Mouse (Mus musculus): ENCODE measurements around the gene Grap2.

The Grap2 gene

GRCm38 (mm10) chr15:80599843-80600242, 27.4 kb downstream of the Grap2 start:
- DNase-seq (ENCODE audit: low spot score in 2 of 2), result no peak

DNA sequence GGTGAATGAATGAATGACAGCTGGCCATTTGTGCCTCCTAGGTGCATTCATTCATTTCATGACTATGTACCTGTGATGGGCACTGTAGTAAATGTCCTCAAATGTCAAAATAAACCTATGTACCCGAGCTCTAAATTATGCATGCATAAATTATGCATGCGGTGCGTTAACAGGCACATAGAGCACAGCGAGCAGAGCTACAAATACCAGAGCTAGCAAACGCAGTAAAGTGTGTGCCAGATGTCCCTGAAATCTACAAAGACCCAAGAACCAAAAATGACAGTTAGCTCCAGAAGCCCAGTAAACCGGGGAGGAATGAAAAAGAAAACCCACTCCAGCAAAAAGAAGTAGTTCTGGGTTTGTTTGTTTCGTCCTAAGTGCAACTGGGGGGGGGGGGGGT, 29.1 kb downstream of the Grap2 start:
- DNase-seq (ENCODE audit: low spot score in 2 of 2), result no peak

DNA sequence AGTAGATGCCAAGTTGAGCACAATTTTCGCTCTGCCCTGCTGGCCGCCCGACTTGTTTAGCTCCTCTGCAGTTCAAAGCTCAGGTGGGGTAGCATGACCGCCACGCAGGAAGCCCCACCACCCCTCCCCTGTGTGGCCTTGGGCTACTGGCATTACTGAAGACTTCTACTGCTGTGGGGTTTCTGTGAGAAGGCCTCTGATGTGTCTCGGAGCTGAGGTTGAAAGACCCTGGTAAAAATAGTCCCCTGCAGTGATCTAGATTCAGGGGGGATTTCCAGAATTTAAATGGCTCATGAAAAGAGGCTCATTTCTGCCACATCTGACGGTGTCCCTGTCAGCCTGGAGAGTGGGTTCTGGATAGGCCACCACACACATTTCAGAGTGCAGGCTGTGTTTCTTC, 30.1 kb downstream of the Grap2 start:
- no peak for DNase-seq (ENCODE audit: low spot score in 2 of 2)

DNA sequence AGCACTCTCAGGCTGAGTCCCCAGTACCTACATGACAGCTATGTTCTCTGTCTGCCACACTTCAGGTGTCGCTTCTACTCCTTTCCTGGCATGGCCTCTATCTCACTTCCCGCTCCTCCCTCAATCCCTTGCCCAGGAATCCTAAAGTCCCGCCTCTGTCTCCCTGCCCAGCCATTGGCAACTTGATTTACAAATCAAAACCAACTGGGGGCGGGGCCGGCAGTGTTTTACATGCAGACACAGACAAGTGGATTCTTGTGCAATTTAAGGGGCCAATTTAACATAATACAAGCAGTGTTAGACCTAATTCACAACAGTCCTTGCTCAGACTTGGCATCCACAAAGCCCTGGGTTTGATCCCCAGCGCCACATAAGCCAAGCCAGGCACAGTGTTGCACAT, 31.6 kb downstream of the Grap2 start:
- DNase-seq (ENCODE audit: low spot score in 2 of 2), result no peak

DNA sequence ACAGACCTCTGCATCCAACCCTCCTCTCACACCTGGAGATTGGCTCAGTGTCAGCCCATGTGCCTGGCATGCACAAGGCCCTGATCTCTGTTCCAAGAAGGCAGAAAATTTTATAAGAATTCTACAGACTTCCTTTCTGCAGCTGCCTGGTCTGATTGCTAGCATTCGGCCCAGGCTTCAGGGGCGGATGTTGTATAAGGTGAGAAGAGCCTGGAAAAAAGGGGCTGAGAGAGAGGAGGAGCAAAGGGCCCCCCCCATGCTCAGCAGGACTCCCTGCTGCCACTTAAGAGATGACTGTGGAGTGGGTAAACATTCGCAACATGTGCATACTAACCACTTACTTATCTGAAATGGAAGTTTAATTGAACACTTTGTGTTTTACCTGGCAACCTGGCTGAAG, 35.6 kb downstream of the Grap2 start:
- no peak for DNase-seq (ENCODE audit: low spot score in 2 of 2)

DNA sequence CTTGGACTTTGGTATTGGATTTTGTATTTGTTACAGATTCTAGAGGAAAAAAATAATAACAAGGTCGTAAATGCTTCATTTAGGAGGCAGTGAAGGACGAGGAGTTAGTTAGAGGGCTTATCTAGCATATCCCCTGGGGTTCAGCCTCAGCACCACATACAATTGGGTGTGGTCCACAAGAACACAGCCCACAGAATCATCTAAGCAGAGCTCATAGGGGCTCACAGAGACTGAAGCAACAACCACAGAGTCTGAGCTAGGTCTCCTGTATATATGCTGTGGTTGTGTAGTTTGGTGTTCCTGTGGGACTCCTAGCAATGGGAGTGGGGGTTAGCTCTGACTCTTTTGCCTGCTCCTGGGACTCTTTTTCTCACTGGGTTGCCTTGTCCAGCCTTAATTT, 37.9 kb downstream of the Grap2 start:
- DNase-seq (ENCODE audit: low spot score in 2 of 2), result no peak

- DNase-seq (ENCODE audit: low spot score in 2 of 2), result no peak
These were observed 39.1 kb downstream of the Grap2 start for GRCm38 (mm10) chr15:80611478-80611877.

DNA sequence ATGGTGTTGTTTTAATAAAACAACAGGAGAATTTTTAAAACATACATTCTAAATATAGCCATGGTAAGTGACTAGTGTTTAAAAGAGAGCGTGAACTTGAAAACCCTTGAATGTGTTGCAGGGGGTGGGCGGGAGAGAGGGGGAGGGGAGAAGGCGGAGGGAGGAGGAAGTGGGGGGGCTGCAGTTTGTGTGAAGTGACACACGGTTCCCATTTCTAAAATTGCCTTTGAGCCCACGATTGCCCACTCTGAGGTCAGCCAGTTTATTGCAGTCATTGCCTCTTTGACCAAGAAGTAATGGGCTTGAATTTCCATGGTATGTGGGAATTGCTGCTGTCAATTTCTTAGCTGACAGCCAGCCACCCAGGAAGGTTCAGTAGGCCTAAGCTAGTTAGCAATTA, 41.5 kb downstream of the Grap2 start:
- no peak for DNase-seq (ENCODE audit: low spot score in 2 of 2)

GRCm38 (mm10) chr15:80614500-80615289, 42.3 kb downstream of the Grap2 start:
- peak in 1 of 2 experiments; percentile 24 for DNase-seq (ENCODE audit: low spot score in 2 of 2)

- no peak for DNase-seq (ENCODE audit: low spot score in 2 of 2)
These were observed 42.8 kb downstream of the Grap2 start for GRCm38 (mm10) chr15:80615290-80615570.

GRCm38 (mm10) chr15:80615636-80616383, 43.4 kb downstream of the Grap2 start:
- no peak for DNase-seq (ENCODE audit: low spot score in 2 of 2)

DNA sequence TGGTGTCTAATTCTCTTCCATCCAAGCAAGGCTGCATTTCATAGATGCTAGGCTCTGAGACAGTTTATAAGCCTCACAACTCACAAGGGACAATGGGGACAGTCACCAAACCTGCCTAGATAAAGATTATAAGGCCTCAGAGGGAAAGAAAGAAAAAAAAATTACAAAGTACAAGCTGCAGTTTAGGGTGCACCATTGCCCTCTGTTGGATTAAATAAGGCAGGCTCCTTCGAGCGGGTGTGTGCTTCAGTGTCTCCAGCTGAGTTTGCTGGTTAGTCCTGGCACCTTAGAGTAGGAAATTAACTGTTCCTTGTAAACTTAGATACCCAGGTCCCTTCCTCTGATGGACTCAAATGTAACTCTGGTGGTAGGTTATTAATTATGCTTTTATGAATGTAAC, 45.4 kb downstream of the Grap2 start:
- no peak for DNase-seq (ENCODE audit: low spot score in 2 of 2)

GRCm38 (mm10) chr15:80619166-80619565, 46.8 kb downstream of the Grap2 start:
- no peak for DNase-seq (ENCODE audit: low spot score in 2 of 2)

- DNase-seq (ENCODE audit: low spot score in 2 of 2), result no peak
These were observed 47.4 kb downstream of the Grap2 start for GRCm38 (mm10) chr15:80619786-80620185.

- no peak for DNase-seq (ENCODE audit: low spot score in 2 of 2)
These were observed 48.0 kb downstream of the Grap2 start for GRCm38 (mm10) chr15:80620371-80620770.

GRCm38 (mm10) chr15:80623171-80623837, 50.9 kb downstream of the Grap2 start:
- DNase-seq (ENCODE audit: low spot score in 2 of 2), result peak; percentile 25 to 47

- no peak for DNase-seq (ENCODE audit: low spot score in 2 of 2)
These were observed 54.1 kb downstream of the Grap2 start for GRCm38 (mm10) chr15:80626472-80626871.

DNA sequence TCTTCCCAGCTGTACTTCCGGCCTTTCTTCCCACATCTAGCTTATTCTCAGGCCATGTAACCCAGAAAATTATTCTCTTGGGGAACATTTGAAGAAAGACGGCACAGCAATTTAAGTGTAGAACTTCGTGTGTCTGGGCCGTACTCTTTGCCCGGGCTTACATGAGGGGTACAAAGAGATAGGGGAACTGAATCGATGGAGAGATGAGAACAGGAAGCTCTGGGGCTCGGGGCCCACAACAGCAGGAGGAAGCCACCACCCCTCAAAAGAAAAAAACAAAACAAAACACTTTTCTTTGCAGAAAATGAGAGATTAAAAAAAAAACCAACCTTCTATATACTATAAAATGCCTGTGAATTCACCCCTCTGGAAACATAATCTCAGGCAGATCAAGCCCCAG, 57.8 kb downstream of the Grap2 start:
- DNase-seq (ENCODE audit: low spot score in 2 of 2), result no peak

- DNase-seq (ENCODE audit: low spot score in 2 of 2), result no peak
These were observed 58.3 kb downstream of the Grap2 start for GRCm38 (mm10) chr15:80630711-80631110.

GRCm38 (mm10) chr15:80631311-80631710, 58.9 kb downstream of the Grap2 start:
- no peak for DNase-seq (ENCODE audit: low spot score in 2 of 2)

DNA sequence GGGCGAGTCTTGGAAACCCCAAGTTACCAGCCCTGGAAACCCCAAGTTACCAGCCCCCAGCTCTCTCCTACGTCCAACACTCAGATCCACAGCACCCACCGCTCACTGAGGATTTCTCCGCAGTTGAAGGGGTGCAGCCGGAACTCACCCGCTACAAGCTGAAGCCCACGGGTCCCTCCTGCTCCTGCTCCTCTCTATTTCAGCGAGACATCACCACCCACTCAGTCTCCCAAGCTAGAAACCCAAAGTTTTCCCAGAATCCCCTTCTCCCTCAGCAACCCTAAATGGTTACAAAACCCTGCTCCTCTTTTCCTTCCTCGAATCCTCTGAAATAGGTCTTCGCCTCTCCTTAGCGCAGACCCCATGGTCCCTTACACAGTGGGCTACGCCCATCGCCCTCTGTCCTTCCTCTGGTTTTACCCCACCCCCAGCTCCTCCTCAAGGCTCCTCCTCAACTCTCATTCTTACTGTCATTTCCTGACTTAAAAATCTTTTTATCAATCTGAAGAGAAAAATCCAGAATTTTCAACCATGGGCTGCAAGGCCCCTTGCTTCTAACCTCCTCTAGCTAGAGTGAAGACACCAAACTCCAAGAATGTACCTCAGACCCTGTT, 60.0 kb downstream of the Grap2 start:
- no peak for DNase-seq (ENCODE audit: low spot score in 2 of 2)

- DNase-seq (ENCODE audit: low spot score in 2 of 2), result peak in 1 of 2 experiments; percentile 55
These were observed 62.2 kb downstream of the Grap2 start for GRCm38 (mm10) chr15:80634391-80635193.
